Mouse (Mus musculus) liver, embryonic 14.5 days (tissue): ENCODE results near the gene Rusc2. TPM values are rescaled to one million over a fixed set of nuclear protein-coding genes. Genes with fewer than 3 reads are reported as not detected.
A peak's percentile ranks its signal among the peaks of the same experiment; 100 is the strongest.

Experiments
- ATAC-seq: fragments of 200-750 bp; cut with Nextera tagmentation; 2 replicates; pipeline ENCODE4 v1.8.0; 2017; ENCODE audit warnings: moderate number of reproducible peaks, mild to moderate bottlenecking, moderate library complexity; ENCODE audit not compliant: insufficient read depth
- DNase-seq, 3 experiments: peaks; one replicate each; pipeline ENCODE4 v3.0.0-alpha.2; 2012 to 2013; ENCODE audit warnings: low read depth in 3 of 3, low spot score in 3 of 3
- H3K27ac ChIP-seq: fragments of 300-500 bp; sonication (generic); 2 replicates; pipeline ENCODE4 v1.5.1; 2014; ENCODE audit warnings: moderate library complexity, mild to moderate bottlenecking, control low read depth, inconsistent platforms
- H3K27me3 ChIP-seq: fragments of 300-500 bp; sonication (generic); 2 replicates; pipeline ENCODE4 v1.6.1; 2014; ENCODE audit warnings: mild to moderate bottlenecking, low read length, moderate library complexity; ENCODE audit not compliant: control insufficient read depth, insufficient read depth
- H3K36me3 ChIP-seq: fragments of 300-500 bp; sonication (generic); replicated peaks from 2 replicates; pipeline ENCODE4 v1.6.1; 2014; ENCODE audit warnings: low read depth; ENCODE audit not compliant: control insufficient read depth, insufficient read depth
- H3K4me1 ChIP-seq, 2 experiments: fragments of 200-500 bp in 1 of 2; fragments of 300-500 bp in 1 of 2; sonication (generic) in 1 of 2; replicated peaks; 2 replicates each; pipeline ENCODE4 v1.6.1; 2012 to 2014; ENCODE audit warnings: antibody characterized with exemption in 1 of 2, inconsistent platforms in 1 of 2, low read length in 1 of 2; ENCODE audit not compliant: control insufficient read depth in 2 of 2, insufficient read depth in 2 of 2
- H3K4me2 ChIP-seq: fragments of 300-500 bp; sonication (generic); 2 replicates; pipeline ENCODE4 v1.6.1; 2014; ENCODE audit warnings: low read depth, mild to moderate bottlenecking, control low read depth, moderate library complexity
- H3K4me3 ChIP-seq, 2 experiments: fragments of 200-500 bp in 1 of 2; fragments of 300-500 bp in 1 of 2; sonication (generic) in 1 of 2; 2 replicates each; pipeline ENCODE4 v1.5.1; 2012 to 2014; ENCODE audit warnings: low read depth in 2 of 2, low read length in 2 of 2, mild to moderate bottlenecking in 2 of 2, control low read depth in 1 of 2, inconsistent platforms in 1 of 2, moderate library complexity in 1 of 2; ENCODE audit not compliant: insufficient read depth in 1 of 2
- H3K9ac ChIP-seq: fragments of 300-500 bp; sonication (generic); replicated peaks from 2 replicates; pipeline ENCODE4 v1.6.1; 2014; ENCODE audit warnings: mild to moderate bottlenecking, control low read depth, moderate library complexity
- H3K9me3 ChIP-seq: fragments of 300-500 bp; sonication (generic); 2 replicates; pipeline ENCODE4 v1.6.1; 2016; ENCODE audit warnings: low read length, mixed read lengths; ENCODE audit not compliant: control insufficient read depth
- CTCF ChIP-seq: IDR thresholded peaks from 2 replicates; pipeline ENCODE4 v1.5.1; 2016; ENCODE audit warnings: antibody characterized with exemption, low read depth, control low read depth
- EP300 ChIP-seq: IDR thresholded peaks from 2 replicates; pipeline ENCODE4 v1.6.1; 2016; ENCODE audit warnings: antibody characterized with exemption, low read depth
- WGBS: fragments of 180-500 bp; shearing (Covaris S2); extraction: QIAGEN DNeasy Blood & Tissue Kit; methylation state at CpG from one replicate; pipeline ENCODE4 v1.1.7; 2014; ENCODE audit not compliant: insufficient replicate concordance; 5-methylcytosine and 5-hydroxymethylcytosine counted together
- polyA plus RNA-seq, 2 experiments: library from polyadenylated mRNA; depleted of rRNA in 1 of 2; stranded (reverse) in 1 of 2; unstranded in 1 of 2; fragments of >200 nt; fragmentation: Nextera tagmentation in 1 of 2; extraction: Ambion mirVana in 1 of 2; gene quantifications; 2 replicates each; pipeline versions ENCODE4 v1.2.1 to v1.2.3; 2012 to 2014

Rusc2 gene
- polyA plus RNA-seq, 2 experiments, result 0.28 to 0.50 TPM

GRCm38 (mm10) chr4:43448554-43448953 lies 66.8 kb downstream of the Rusc2 start:
- no peak overlapping the region for H3K4me3 ChIP-seq
- H3K9ac ChIP-seq, result no peak overlapping the region
- H3K27ac ChIP-seq, result no peak overlapping the region
- no peaks in the 10 kb centered on the region for H3K36me3 ChIP-seq
- H3K27me3 ChIP-seq, result peaks cover 19% of the 10 kb centered on the region
- WGBS, result 60% methylated on average over 3 of the region's 3 CpGs
- no peaks in the 10 kb centered on the region for H3K9me3 ChIP-seq
- ATAC-seq (no peak), DNase-seq (no peak)
- H3K4me2 ChIP-seq, result no peak overlapping the region
- H3K4me1 ChIP-seq, result no peaks in the 10 kb centered on the region
- TF ChIP-seq CTCF, result no peak
- no peak for TF ChIP-seq EP300

- no peak for DNase-seq
- ATAC-seq, result no peak
- Histone ChIP-seq H3K36me3 (no peaks in the 10 kb centered on the region), H3K27ac (no peak overlapping the region), H3K4me2 (no peak overlapping the region), H3K4me1 (no peaks in the 10 kb centered on the region), H3K27me3 (peaks cover 26% of the 10 kb centered on the region), H3K9me3 (no peaks in the 10 kb centered on the region), H3K9ac (no peak overlapping the region), H3K4me3 (no peak overlapping the region)
- 33% methylated on average over 11 of the region's 11 CpGs for WGBS
- TF ChIP-seq CTCF (no peak), EP300 (no peak)
These were observed 70.5 kb downstream of the Rusc2 start for GRCm38 (mm10) chr4:43452315-43452714.

GRCm38 (mm10) chr4:43453413-43453812 lies 71.6 kb downstream of the Rusc2 start:
- Histone ChIP-seq H3K4me2 (peak overlapping the region; percentile 20; the same call in 1 of the 2 replicates), H3K36me3 (no peaks in the 10 kb centered on the region), H3K9ac (no peak overlapping the region), H3K27ac (no peak overlapping the region), H3K9me3 (no peaks in the 10 kb centered on the region), H3K4me3 (no peak overlapping the region), H3K4me1 (no peaks in the 10 kb centered on the region), H3K27me3 (peaks cover 26% of the 10 kb centered on the region)
- WGBS, result 2% methylated on average over 17 of the region's 18 CpGs
- TF ChIP-seq EP300 (no peak), CTCF (no peak)
- DNase-seq (no peak), ATAC-seq (no peak)

GRCm38 (mm10) chr4:43454041-43454836 lies 72.5 kb downstream of the Rusc2 start, which contains the start of gene Cd72:
TSS of gene Cd72 (minus strand) at chr4:43454628.
- no peak within 1 kb of the TSS for H3K27ac ChIP-seq

GRCm38 (mm10) chr4:43456470-43456869 lies 74.7 kb downstream of the Rusc2 start:
- H3K27ac ChIP-seq, result no peak overlapping the region
- peaks cover 26% of the 10 kb centered on the region for H3K27me3 ChIP-seq
- no peak overlapping the region for H3K4me3 ChIP-seq
- DNase-seq (no peak), ATAC-seq (no peak)
- TF ChIP-seq EP300 (no peak), CTCF (no peak)
- H3K4me2 ChIP-seq, result no peak overlapping the region
- H3K9me3 ChIP-seq, result no peaks in the 10 kb centered on the region
- H3K4me1 ChIP-seq, result no peaks in the 10 kb centered on the region
- WGBS, result 21% methylated on average over 4 of the region's 4 CpGs
- no peaks in the 10 kb centered on the region for H3K36me3 ChIP-seq
- H3K9ac ChIP-seq, result no peak overlapping the region

More at GRCm38 (mm10) chr4:43454041-43454836, 72.5 kb downstream of the Rusc2 start, which contains the start of gene Cd72:
- no peak for TF ChIP-seq EP300
- TF ChIP-seq CTCF, result no peak
- H3K36me3 ChIP-seq, result no peaks in the 10 kb centered on the region
- DNase-seq (no peak), ATAC-seq (no peak)
- no peak within 1 kb of the TSS for H3K9ac ChIP-seq
- peaks cover 26% of the 10 kb centered on the region for H3K27me3 ChIP-seq
- WGBS, result 14% methylated on average over 20 of the region's 20 CpGs
- peak within 1 kb of the TSS; percentile 20; the same call in 1 of the 2 replicates for H3K4me2 ChIP-seq
- H3K9me3 ChIP-seq, result no peaks in the 10 kb centered on the region
- no peak within 1 kb of the TSS for H3K4me3 ChIP-seq
- H3K4me1 ChIP-seq, result no peaks in the 10 kb centered on the region
